23 mouse cellular contexts compared by ENCODE assay signal in the genomic region with DNA sequence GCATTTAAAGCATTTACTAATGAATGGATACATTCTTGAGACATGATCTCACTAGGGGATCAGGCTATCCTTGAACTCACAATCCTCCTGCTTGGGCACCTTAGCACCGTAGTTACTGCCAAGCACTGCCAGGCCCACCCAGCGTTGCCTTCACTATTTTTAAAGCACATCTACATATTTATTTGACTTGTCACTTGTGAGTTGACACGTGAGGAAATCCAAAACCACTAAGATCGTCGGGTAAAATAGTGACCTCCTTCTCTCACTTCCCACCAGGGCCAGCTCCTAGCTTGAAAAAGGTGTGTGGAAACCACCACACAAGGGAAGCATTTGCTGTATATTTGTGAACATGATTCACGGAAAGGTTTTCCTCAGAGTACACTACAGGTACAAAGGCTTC. TPM values are rescaled to one million over a fixed set of nuclear protein-coding genes. Genes with fewer than 3 reads are reported as not detected.
A peak's percentile ranks its signal among the peaks of the same experiment; 100 is the strongest.
DNase-seq lines count a peak whose midpoint lies in the region.
"Had no signal": no experiment of that assay in that cellular context is flagged by ENCODE, and none has a peak within 500 bp of the region (broad histone marks: within the 10 kb centered on the region; RNA-seq: fewer than 3 reads in every experiment).

No protein-coding gene starts in this region.

- intact Hi-C loops in heart, postnatal 10 days (cut with DNase I): no loop called here

- no peaks in the 10 kb centered on the region for H3K4me1 ChIP-seq in heart, embryonic 10.5 days
- no peaks in the 10 kb centered on the region for H3K4me1 ChIP-seq in brown adipose tissue, adult 24 weeks (ENCODE audit: control insufficient read depth, insufficient read depth, insufficient read length, low read length)
- H3K4me1 ChIP-seq: heart, embryonic 15.5 days; hindbrain, embryonic 10.5 days had no signal

- H3K9me3 ChIP-seq in heart, embryonic 10.5 days: no peaks in the 10 kb centered on the region
- H3K9me3 ChIP-seq: embryonic facial prominence, embryonic 15.5 days; forebrain, embryonic 10.5 days; heart, embryonic 15.5 days; hindbrain, embryonic 10.5 days had no signal

- DNase-seq in heart, adult 11 months: peak; percentile 49
- DNase-seq in heart, embryonic 10.5 days (ENCODE audit: low spot score): no peak
- DNase-seq in spleen, postnatal 36 days (ENCODE audit: low spot score in 2 of 2): peak; percentile 50 to 56
- DNase-seq in spleen, postnatal 10 days (ENCODE audit: low spot score in 2 of 2): no peak
- DNase-seq in splenic B cell, adult 2 months (ENCODE audit: low read depth, low spot score): peak; percentile 80
- no peak for DNase-seq in heart, postnatal 10 days
- no peak for DNase-seq in layer of hippocampus, postnatal 14 days (ENCODE audit: low spot score in 2 of 2)

- 66% methylated on average over 6 of the region's 6 CpGs for WGBS in heart, embryonic 10.5 days

- no peak overlapping the region for H3K4me3 ChIP-seq in heart, embryonic 10.5 days
- peak overlapping the region; percentile 44 for H3K4me3 ChIP-seq in brown adipose tissue, adult 24 weeks (ENCODE audit: insufficient read depth, low read depth, low read length)
- H3K4me3 ChIP-seq: embryonic facial prominence, embryonic 15.5 days; erythroblast, embryonic 14.5 days; forebrain, embryonic 10.5 days; gastrocnemius, adult 2 months; heart, embryonic 15.5 days; hindbrain, embryonic 10.5 days had no signal

- no peaks in the 10 kb centered on the region for H3K36me3 ChIP-seq in heart, embryonic 10.5 days
- H3K36me3 ChIP-seq in splenic B cell, adult 2 months (ENCODE audit: control insufficient read depth, insufficient read depth, low read length, poor library complexity, severe bottlenecking): peaks cover 46% of the 10 kb centered on the region
- H3K36me3 ChIP-seq: embryonic facial prominence, embryonic 15.5 days; forebrain, embryonic 10.5 days; heart, embryonic 15.5 days; hindbrain, embryonic 10.5 days had no signal

- no peak overlapping the region for H3K27ac ChIP-seq in heart, embryonic 10.5 days
- 0 out of 2 replicates have a peak overlapping the region, but pooled peaks have one; percentile 1 for H3K27ac ChIP-seq in brown adipose tissue, adult 24 weeks (replicated peaks; ENCODE audit: low read depth, low read length)
- H3K27ac ChIP-seq: embryonic facial prominence, embryonic 15.5 days; forebrain, embryonic 10.5 days; gastrocnemius, adult 2 months; heart, embryonic 15.5 days; hindbrain, embryonic 10.5 days; hindbrain, embryonic 14.5 days had no signal

- H3K27me3 ChIP-seq in heart, embryonic 10.5 days (ENCODE audit: insufficient read depth, poor library complexity, severe bottlenecking): peaks cover 11% of the 10 kb centered on the region; the same call in 1 of the 2 replicates
- H3K27me3 ChIP-seq in splenic B cell, adult 2 months (ENCODE audit: control insufficient read depth, insufficient read depth, low read length, poor library complexity, severe bottlenecking): no peaks in the 10 kb centered on the region
- H3K27me3 ChIP-seq: embryonic facial prominence, embryonic 15.5 days; heart, embryonic 15.5 days had no signal

RNA-seq across cellular contexts. Expression of a gene that starts 0.6 kb away (rescaled TPM):
- polyA plus RNA-seq in heart, embryonic 10.5 days (2016; fragmentation: Nextera tagmentation; extraction: Ambion mirVana): 0.11 TPM in 1 of 2 replicates, not detected in the other
- polyA plus RNA-seq in brown adipose tissue, adult 24 weeks (2012; ENCODE audit: insufficient read depth, insufficient read length, missing spikeins): 181 and 183 TPM in 2 replicates
- total RNA-seq in heart, postnatal 10 days (2021): 1 to 10 TPM; 4.9 to 5.4 TPM
- total RNA-seq in layer of hippocampus, postnatal 14 days (2021): 1 to 10 TPM in 1 of 2 experiments, under 1 TPM in 1; 0.93 to 2.1 TPM
- polyA plus RNA-seq: embryonic facial prominence, embryonic 11.5 days; erythroblast, embryonic 14.5 days; heart, embryonic 11.5 days; hindbrain, embryonic 10.5 days had no signal

RNA-seq across cellular contexts. Expression of a gene that starts 18.7 kb away (rescaled TPM):
- 1.4 TPM in 2 replicates for polyA plus RNA-seq in heart, embryonic 10.5 days (2016; fragmentation: Nextera tagmentation; extraction: Ambion mirVana)
- 93.0 and 109 TPM in 2 replicates for polyA plus RNA-seq in brown adipose tissue, adult 24 weeks (2012; ENCODE audit: insufficient read depth, insufficient read length, missing spikeins)
- 1 to 10 TPM; 7.5 to 8.4 TPM for total RNA-seq in heart, postnatal 10 days (2021)
- total RNA-seq in layer of hippocampus, postnatal 14 days (2021): 1 to 10 TPM; 1.8 to 2.1 TPM
- polyA plus RNA-seq: erythroblast, embryonic 14.5 days had no signal

RNA-seq across cellular contexts. Expression of a gene that starts 29.5 kb away (rescaled TPM):
- 13.2 and 14.6 TPM in 2 replicates for polyA plus RNA-seq in heart, embryonic 10.5 days (2016; fragmentation: Nextera tagmentation; extraction: Ambion mirVana)
- polyA plus RNA-seq in brown adipose tissue, adult 24 weeks (2012; ENCODE audit: insufficient read depth, insufficient read length, missing spikeins): 71.7 and 90.6 TPM in 2 replicates
- total RNA-seq in heart, postnatal 10 days (2021): 1 to 10 TPM; 4.4 to 4.7 TPM
- 1 to 10 TPM; 2.3 to 2.7 TPM for total RNA-seq in layer of hippocampus, postnatal 14 days (2021)

RNA-seq across cellular contexts. Expression of a gene that starts 38.5 kb away (rescaled TPM):
- polyA plus RNA-seq in heart, embryonic 10.5 days (2016; fragmentation: Nextera tagmentation; extraction: Ambion mirVana): not detected in 2 replicates
- not detected in 2 replicates for polyA plus RNA-seq in brown adipose tissue, adult 24 weeks (2012; ENCODE audit: insufficient read depth, insufficient read length, missing spikeins)
- not detected for total RNA-seq in heart, postnatal 10 days (2021)
- total RNA-seq in layer of hippocampus, postnatal 14 days (2021): not detected
- total RNA-seq: adrenal gland, adult 2 months; adrenal gland, postnatal 25 days; ES-E14; gastrocnemius, adult 2 months; gastrocnemius, postnatal 25 days; heart, postnatal 25 days had no signal
- polyA plus RNA-seq: embryonic facial prominence, embryonic 11.5 days; embryonic facial prominence, embryonic 15.5 days; erythroblast, embryonic 14.5 days; forebrain, embryonic 10.5 days; forebrain, embryonic 14.5 days; heart, embryonic 11.5 days; heart, embryonic 15.5 days; hindbrain, embryonic 10.5 days had no signal

RNA-seq across cellular contexts. Expression of a gene that starts 48.3 kb away (rescaled TPM):
- not detected in 2 replicates for polyA plus RNA-seq in heart, embryonic 10.5 days (2016; fragmentation: Nextera tagmentation; extraction: Ambion mirVana)
- 0.55 and 2.1 TPM in 2 replicates for polyA plus RNA-seq in brown adipose tissue, adult 24 weeks (2012; ENCODE audit: insufficient read depth, insufficient read length, missing spikeins)
- under 1 TPM; 0.77 to 0.92 TPM for total RNA-seq in heart, postnatal 10 days (2021)
- under 1 TPM in 1 of 2 experiments, not detected in 1; 0.69 TPM for total RNA-seq in layer of hippocampus, postnatal 14 days (2021)
- total RNA-seq: ES-E14 had no signal
- polyA plus RNA-seq: embryonic facial prominence, embryonic 11.5 days; erythroblast, embryonic 14.5 days; forebrain, embryonic 10.5 days; heart, embryonic 11.5 days; hindbrain, embryonic 14.5 days had no signal

Comparison
In these comparisons a context has a peak if more than half of its experiments do, and no peak if none do; other contexts are left out.
1. DNase-seq: peak in heart, adult 11 months (single experiment), spleen, postnatal 36 days (2 of 2) and splenic B cell, adult 2 months (single experiment); none in heart, embryonic 10.5 days (single experiment), spleen, postnatal 10 days (0 of 2), heart, postnatal 10 days (0 of 2) and layer of hippocampus, postnatal 14 days (0 of 2).